Mouse (Mus musculus): ENCODE data around the gene Slc38a8. TPM values are rescaled to one million over a fixed set of nuclear protein-coding genes. Genes with fewer than 3 reads are reported as not detected.

Gene Slc38a8
- polyA plus RNA-seq, 1 experiment, result not detected

- H3K9me3 ChIP-seq (ENCODE audit: control insufficient read depth, low read length), result no peaks in the 10 kb centered on the region; the same call in none of the 2 replicates
- H3K27me3 ChIP-seq (ENCODE audit: control insufficient read depth), result peaks cover 24% of the 10 kb centered on the region
- TF ChIP-seq GATA1 (IDR thresholded peaks at IDR 0.05; ENCODE audit: low read length) (no peak), TAL1 (IDR thresholded peaks at IDR 0.05; ENCODE audit: low read length) (no peak)
- no peaks in the 10 kb centered on the region; the same call in 1 of the 2 replicates for H3K4me1 ChIP-seq (ENCODE audit: control insufficient read depth)
- no peak overlapping the region for H3K4me3 ChIP-seq (replicated peaks)
- no peaks in the 10 kb centered on the region for H3K36me3 ChIP-seq (ENCODE audit: control insufficient read depth)
Measured at GRCm38 (mm10) chr8:119466105-119466504, 35.4 kb downstream of the Slc38a8 start.

- H3K4me3 ChIP-seq (replicated peaks), result no peak overlapping the region
- peaks cover 24% of the 10 kb centered on the region for H3K27me3 ChIP-seq (ENCODE audit: control insufficient read depth)
- H3K9me3 ChIP-seq (ENCODE audit: control insufficient read depth, low read length), result no peaks in the 10 kb centered on the region
- TF ChIP-seq GATA1 (IDR thresholded peaks at IDR 0.05; ENCODE audit: low read length) (no peak), TAL1 (IDR thresholded peaks at IDR 0.05; ENCODE audit: low read length) (no peak)
- H3K36me3 ChIP-seq (ENCODE audit: control insufficient read depth), result no peaks in the 10 kb centered on the region
- H3K4me1 ChIP-seq (ENCODE audit: control insufficient read depth), result no peaks in the 10 kb centered on the region; the same call in 1 of the 2 replicates
Measured at GRCm38 (mm10) chr8:119463709-119464108, 37.8 kb downstream of the Slc38a8 start.

GRCm38 (mm10) chr8:119461356-119461755 lies 40.1 kb downstream of the Slc38a8 start:
- H3K27me3 ChIP-seq (ENCODE audit: control insufficient read depth), result peaks cover 21% of the 10 kb centered on the region
- no peak for TF ChIP-seq GATA1 (IDR thresholded peaks at IDR 0.05; ENCODE audit: low read length)
- no peak for TF ChIP-seq TAL1 (IDR thresholded peaks at IDR 0.05; ENCODE audit: low read length)
- no peaks in the 10 kb centered on the region for H3K9me3 ChIP-seq (ENCODE audit: control insufficient read depth, low read length)
- H3K36me3 ChIP-seq (ENCODE audit: control insufficient read depth), result no peaks in the 10 kb centered on the region
- H3K4me3 ChIP-seq (replicated peaks), result no peak overlapping the region
- H3K4me1 ChIP-seq (ENCODE audit: control insufficient read depth), result no peaks in the 10 kb centered on the region; the same call in 1 of the 2 replicates

GRCm38 (mm10) chr8:119459724-119460123 lies 41.8 kb downstream of the Slc38a8 start:
- Histone ChIP-seq H3K4me3 (replicated peaks) (no peak overlapping the region), H3K4me1 (ENCODE audit: control insufficient read depth) (no peaks in the 10 kb centered on the region), H3K27me3 (ENCODE audit: control insufficient read depth) (peaks cover 5% of the 10 kb centered on the region), H3K9me3 (ENCODE audit: control insufficient read depth, low read length) (no peaks in the 10 kb centered on the region), H3K36me3 (ENCODE audit: control insufficient read depth) (no peaks in the 10 kb centered on the region)
- TF ChIP-seq GATA1 (IDR thresholded peaks at IDR 0.05; ENCODE audit: low read length) (no peak), TAL1 (IDR thresholded peaks at IDR 0.05; ENCODE audit: low read length) (no peak)

GRCm38 (mm10) chr8:119456045-119456444 lies 45.5 kb downstream of the Slc38a8 start:
- Histone ChIP-seq H3K9me3 (ENCODE audit: control insufficient read depth, low read length) (no peaks in the 10 kb centered on the region), H3K27me3 (ENCODE audit: control insufficient read depth) (no peaks in the 10 kb centered on the region), H3K4me1 (ENCODE audit: control insufficient read depth) (no peaks in the 10 kb centered on the region), H3K36me3 (ENCODE audit: control insufficient read depth) (no peaks in the 10 kb centered on the region), H3K4me3 (replicated peaks) (no peak overlapping the region)
- no peak for TF ChIP-seq TAL1 (IDR thresholded peaks at IDR 0.05; ENCODE audit: low read length)
- TF ChIP-seq GATA1 (IDR thresholded peaks at IDR 0.05; ENCODE audit: low read length), result no peak

DNA sequence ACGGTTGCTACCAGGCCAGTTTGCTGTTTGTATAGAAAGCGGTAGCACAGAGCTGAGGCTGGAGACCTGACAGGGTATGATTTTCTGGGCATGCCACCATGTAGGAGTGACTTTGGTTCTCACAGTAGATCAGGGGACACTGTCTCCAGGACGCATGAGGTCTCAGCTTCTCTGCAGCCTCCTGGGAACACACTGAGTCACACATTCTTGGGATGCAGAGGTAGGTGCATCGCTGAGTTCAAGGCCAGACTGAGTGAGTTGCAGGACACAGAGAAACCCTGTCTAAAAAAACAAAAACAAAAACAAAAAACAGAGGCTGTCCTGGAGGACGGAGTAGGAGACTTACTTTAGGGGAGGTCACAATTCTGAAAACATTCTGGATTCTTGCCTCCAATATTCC lies 48.6 kb downstream of the Slc38a8 start:
- Histone ChIP-seq H3K4me3 (replicated peaks) (no peak overlapping the region), H3K36me3 (ENCODE audit: control insufficient read depth) (no peaks in the 10 kb centered on the region), H3K4me1 (ENCODE audit: control insufficient read depth) (no peaks in the 10 kb centered on the region), H3K27me3 (ENCODE audit: control insufficient read depth) (peaks cover 18% of the 10 kb centered on the region), H3K9me3 (ENCODE audit: control insufficient read depth, low read length) (no peaks in the 10 kb centered on the region)
- TF ChIP-seq GATA1 (IDR thresholded peaks at IDR 0.05; ENCODE audit: low read length), result no peak
- TF ChIP-seq TAL1 (IDR thresholded peaks at IDR 0.05; ENCODE audit: low read length), result no peak

- Histone ChIP-seq H3K27me3 (ENCODE audit: control insufficient read depth) (peaks cover 35% of the 10 kb centered on the region), H3K9me3 (ENCODE audit: control insufficient read depth, low read length) (no peaks in the 10 kb centered on the region), H3K4me1 (ENCODE audit: control insufficient read depth) (no peaks in the 10 kb centered on the region), H3K4me3 (replicated peaks) (no peak overlapping the region), H3K36me3 (ENCODE audit: control insufficient read depth) (no peaks in the 10 kb centered on the region; the same call in 1 of the 2 replicates)
- TF ChIP-seq GATA1 (IDR thresholded peaks at IDR 0.05; ENCODE audit: low read length), result no peak
- no peak for TF ChIP-seq TAL1 (IDR thresholded peaks at IDR 0.05; ENCODE audit: low read length)
Measured at GRCm38 (mm10) chr8:119451131-119451530, 50.4 kb downstream of the Slc38a8 start.

DNA sequence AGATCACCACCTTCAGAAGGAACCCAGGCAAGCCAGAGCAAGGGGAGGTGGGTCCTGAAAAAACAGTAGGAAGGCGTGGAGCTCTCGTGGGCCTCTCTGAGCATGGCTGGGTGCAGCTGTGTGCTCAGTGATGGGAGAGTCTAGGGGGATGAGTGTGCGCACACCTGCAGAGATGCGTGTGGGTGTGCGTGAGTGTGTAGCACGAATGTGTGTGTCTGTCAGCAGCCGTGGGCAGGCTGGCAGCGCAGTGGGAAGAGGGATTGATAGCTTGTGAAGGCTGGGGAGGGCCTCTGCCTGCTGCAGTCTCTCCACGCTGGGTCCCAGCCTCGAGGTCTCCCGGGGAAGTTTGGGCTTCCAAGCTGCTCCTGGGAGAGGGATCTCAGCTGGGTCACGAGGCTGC lies 51.9 kb downstream of the Slc38a8 start:
- H3K4me1 ChIP-seq (ENCODE audit: control insufficient read depth), result no peaks in the 10 kb centered on the region
- no peaks in the 10 kb centered on the region for H3K9me3 ChIP-seq (ENCODE audit: control insufficient read depth, low read length)
- TF ChIP-seq TAL1 (IDR thresholded peaks at IDR 0.05; ENCODE audit: low read length) (no peak), GATA1 (IDR thresholded peaks at IDR 0.05; ENCODE audit: low read length) (no peak)
- peaks cover 48% of the 10 kb centered on the region for H3K27me3 ChIP-seq (ENCODE audit: control insufficient read depth)
- H3K36me3 ChIP-seq (ENCODE audit: control insufficient read depth), result peaks cover 10% of the 10 kb centered on the region; the same call in 1 of the 2 replicates
- no peak overlapping the region for H3K4me3 ChIP-seq (replicated peaks)

DNA sequence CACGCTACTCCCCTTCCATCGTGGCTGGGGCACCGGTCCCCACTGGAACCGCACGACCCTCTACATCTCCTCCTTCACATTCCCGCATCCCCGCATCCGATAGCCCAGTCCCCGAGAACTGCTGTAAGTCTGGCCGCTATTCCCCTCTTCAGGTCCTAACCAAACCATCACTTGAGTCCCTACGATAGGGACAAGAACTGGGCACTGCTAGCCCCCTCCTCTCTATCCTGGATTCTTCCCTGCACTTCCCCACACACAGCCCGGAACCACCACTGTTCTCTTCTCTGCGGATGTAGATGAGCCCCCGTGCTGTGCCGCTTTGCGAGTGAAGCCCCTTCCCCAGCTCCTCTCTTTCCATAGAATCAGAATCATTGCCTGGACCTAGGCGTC lies 53.7 kb downstream of the Slc38a8 start:
- peaks cover 15% of the 10 kb centered on the region; the same call in 1 of the 2 replicates for H3K36me3 ChIP-seq (ENCODE audit: control insufficient read depth)
- peaks cover 48% of the 10 kb centered on the region for H3K27me3 ChIP-seq (ENCODE audit: control insufficient read depth)
- H3K4me3 ChIP-seq (replicated peaks), result no peak overlapping the region
- H3K4me1 ChIP-seq (ENCODE audit: control insufficient read depth), result no peaks in the 10 kb centered on the region
- no peaks in the 10 kb centered on the region for H3K9me3 ChIP-seq (ENCODE audit: control insufficient read depth, low read length)
- TF ChIP-seq GATA1 (IDR thresholded peaks at IDR 0.05; ENCODE audit: low read length) (no peak), TAL1 (IDR thresholded peaks at IDR 0.05; ENCODE audit: low read length) (no peak)
